Mouse (Mus musculus): ENCODE data around the gene Prr19.
A peak's percentile ranks its signal among the peaks of the same experiment; 100 is the strongest.
"Not testable (repeated sequence)": the region's sequence is repeated elsewhere in the genome, so short reads cannot be mapped to it uniquely, and the experiment has no call there.

The Prr19 gene

GRCm38 (mm10) chr7:25322058-25322484 lies 20.9 kb downstream of the Prr19 start:
- no peak for DNase-seq (ENCODE audit: low spot score)

- no peak for DNase-seq (ENCODE audit: low spot score)
These were observed 22.0 kb downstream of the Prr19 start for GRCm38 (mm10) chr7:25323219-25323618.

GRCm38 (mm10) chr7:25325431-25325830 lies 24.2 kb downstream of the Prr19 start:
- not testable (repeated sequence) for DNase-seq (ENCODE audit: low spot score)

GRCm38 (mm10) chr7:25326233-25326632 lies 25.0 kb downstream of the Prr19 start:
- DNase-seq (ENCODE audit: low spot score), result no peak

GRCm38 (mm10) chr7:25333596-25334307 lies 32.5 kb downstream of the Prr19 start:
- DNase-seq (ENCODE audit: low spot score), result peak; percentile 57

GRCm38 (mm10) chr7:25334472-25334871 lies 33.3 kb downstream of the Prr19 start:
- DNase-seq (ENCODE audit: low spot score), result no peak

- DNase-seq (ENCODE audit: low spot score), result no peak
These were observed 38.1 kb downstream of the Prr19 start for GRCm38 (mm10) chr7:25339329-25339728.

GRCm38 (mm10) chr7:25341000-25341784 lies 40.0 kb downstream of the Prr19 start:
- DNase-seq (ENCODE audit: low spot score), result no peak

- no peak for DNase-seq (ENCODE audit: low spot score)
These were observed 47.6 kb downstream of the Prr19 start for GRCm38 (mm10) chr7:25348861-25349260.
